Mouse (Mus musculus): ENCODE results near the gene Gp1bb. TPM values are rescaled to one million over a fixed set of nuclear protein-coding genes. Genes with fewer than 3 reads are reported as not detected.

Gene Gp1bb
- 0.38 and 0.55 TPM in 2 replicates for total RNA-seq (2015)
- total RNA-seq (2017) = 0.70 TPM in 1 of 2 replicates, not detected in the other

DNA sequence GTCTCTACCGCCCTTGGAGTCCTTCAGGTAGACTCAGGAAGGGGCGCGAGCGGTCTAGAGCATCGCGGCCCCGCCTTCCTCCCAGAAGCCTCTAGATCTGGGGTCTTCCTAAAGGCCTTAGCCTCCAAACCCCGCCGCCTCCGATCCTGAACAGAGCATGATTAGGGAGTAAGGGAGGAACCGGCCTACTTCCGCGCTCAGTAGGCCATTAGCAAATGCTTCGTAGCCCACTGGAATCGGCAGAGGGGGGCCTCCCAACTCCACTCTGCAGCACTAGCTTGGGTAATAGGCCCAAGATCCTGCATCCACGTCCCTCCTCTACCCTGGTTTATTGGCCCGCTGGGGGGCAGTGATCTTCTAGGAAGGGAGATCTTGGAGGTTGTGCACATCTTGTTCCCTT is at the start of gene Gp1bb:
Gene Gp1bb (minus strand): TSS at position 385 of the 400 bp plus-strand sequence.
- ATAC-seq (ENCODE audit: poor library complexity, severe bottlenecking) = no peak

DNA sequence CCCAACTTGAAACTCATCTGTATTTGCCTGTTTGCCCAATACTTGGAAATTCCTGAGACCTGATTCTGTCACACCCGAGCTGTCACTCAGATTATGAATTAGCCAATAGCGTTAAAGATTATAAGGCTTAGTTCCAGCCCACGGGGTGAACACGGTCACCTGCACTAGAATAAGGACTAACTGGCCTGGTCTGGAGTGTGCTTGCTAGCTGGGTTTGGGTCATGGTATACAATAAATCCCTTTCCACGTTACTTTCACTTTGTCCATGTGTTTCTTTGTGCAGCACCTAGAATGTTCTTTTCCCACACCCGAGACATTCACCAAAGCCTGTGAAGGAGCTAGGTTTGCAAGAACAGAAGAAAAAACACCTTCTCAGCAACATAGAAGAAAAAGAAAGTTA is 47.7 kb upstream of the Gp1bb start:
- no peak for ATAC-seq (ENCODE audit: poor library complexity, severe bottlenecking)

DNA sequence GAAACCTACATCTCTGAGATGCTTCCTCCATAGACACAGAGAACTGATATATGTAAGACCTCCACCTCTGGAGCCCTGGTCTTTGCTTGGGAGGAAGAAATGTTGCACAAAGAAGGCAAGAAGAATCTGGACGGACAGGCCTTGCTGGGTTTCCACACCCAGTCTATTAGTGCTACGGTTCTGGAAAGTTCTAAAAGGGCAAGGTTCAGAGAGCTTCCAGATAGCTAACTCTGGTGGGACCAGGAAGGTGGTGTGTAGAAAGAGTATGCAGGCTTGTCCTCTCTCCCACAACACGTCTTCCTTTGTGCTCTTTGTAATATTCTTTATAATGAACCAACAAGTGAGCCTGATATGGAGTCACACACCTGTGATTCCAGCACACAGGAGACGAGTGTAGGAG is 36.4 kb upstream of the Gp1bb start:
- no peak for ATAC-seq (ENCODE audit: poor library complexity, severe bottlenecking)

DNA sequence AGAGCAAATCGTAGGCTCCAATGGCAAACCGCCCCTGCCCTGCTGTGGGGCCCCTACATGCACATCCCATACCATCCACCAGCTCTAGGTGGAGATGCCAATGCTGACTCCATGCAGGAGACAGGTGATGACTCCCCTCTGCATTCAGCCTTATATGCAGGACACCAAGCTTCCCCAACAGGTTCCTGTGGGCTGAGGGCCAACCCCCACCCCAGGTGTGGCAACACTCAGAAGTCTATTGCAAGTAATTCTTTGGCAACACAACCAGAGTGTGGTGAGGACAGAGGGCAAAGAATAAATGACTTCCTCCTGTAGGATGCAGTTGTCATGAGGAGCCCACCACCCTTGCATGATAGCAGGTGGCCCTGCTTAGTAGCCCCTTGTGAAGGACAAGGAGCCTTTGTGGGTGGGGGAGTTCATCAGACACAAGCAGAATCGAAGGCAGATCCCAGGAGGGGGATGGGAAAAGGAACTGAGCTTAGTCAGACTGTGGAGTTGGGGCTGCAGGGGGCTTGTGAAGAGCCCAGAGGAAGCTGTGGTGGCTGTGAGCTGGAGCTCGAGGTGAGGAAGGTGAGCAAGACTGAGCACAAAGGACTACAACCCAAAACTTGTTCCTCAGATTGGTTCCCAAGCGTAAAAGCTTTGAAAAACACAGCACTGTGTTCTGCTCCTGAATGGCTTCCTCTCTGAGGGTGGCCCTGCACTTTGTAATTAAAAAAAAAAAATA is 33.3 kb upstream of the Gp1bb start:
- ATAC-seq (ENCODE audit: poor library complexity, severe bottlenecking) = peak; percentile 97

DNA sequence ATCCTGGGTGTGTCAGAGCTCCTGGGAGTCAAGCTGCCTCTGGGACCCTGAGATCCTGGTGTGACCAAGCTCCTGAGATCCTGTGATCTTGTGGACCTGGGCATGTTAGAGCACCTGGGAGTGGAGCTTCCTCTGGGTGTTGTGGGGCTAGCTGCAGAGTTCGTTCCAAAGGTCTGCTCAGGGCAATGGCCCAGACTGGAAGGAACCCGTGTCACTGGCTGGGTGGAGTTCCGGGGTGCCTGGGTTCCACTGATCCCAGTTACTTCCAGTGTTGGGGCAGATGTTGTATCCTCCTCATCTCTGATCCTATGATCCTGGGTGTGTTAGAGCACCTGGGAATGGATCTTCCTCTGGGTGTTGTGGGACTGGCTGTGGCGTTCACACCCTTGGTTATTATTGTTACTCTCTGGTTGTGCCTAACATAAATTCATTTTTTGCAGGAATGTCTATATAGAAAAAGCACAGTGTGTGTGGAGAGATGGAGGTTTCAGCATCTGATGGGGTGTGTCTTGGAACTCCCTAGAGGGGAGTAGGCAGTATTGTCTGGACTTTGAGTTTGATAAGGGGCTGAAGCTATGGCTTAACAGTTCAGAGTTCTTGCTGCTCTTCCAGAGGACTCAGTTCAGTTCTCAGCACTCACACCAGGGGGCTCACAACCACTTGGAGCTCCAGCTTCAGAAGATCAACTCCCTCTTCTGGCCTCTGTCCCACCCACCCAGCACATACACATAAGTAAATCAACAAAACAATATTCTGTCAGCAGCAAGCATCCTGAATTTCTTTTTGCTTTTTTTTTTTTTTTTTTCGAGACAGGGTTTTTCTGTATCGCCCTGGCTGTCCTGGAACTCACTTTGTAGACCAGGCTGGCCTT is 31.3 kb upstream of the Gp1bb start:
- no peak for ATAC-seq (ENCODE audit: poor library complexity, severe bottlenecking)

DNA sequence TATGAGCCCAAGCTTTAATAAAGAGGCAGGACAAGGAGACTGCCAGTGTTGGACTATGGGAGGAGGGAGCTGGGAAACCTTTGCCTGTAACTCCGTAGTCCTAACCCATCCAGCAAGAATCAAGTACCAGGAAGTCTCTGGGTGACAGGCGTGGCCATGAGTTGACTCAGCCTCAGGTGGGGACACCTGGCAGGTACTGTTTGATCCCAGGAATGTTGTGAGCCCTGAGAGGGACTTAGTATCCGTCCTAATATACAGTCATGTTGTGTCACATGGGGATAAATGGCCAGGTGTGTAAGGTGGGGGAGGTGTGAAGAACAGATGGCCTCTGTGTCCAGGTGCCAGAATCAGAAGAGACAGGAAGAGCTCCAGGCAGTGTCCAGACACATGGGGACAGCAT is 26.9 kb upstream of the Gp1bb start:
- no peak for ATAC-seq (ENCODE audit: poor library complexity, severe bottlenecking)

DNA sequence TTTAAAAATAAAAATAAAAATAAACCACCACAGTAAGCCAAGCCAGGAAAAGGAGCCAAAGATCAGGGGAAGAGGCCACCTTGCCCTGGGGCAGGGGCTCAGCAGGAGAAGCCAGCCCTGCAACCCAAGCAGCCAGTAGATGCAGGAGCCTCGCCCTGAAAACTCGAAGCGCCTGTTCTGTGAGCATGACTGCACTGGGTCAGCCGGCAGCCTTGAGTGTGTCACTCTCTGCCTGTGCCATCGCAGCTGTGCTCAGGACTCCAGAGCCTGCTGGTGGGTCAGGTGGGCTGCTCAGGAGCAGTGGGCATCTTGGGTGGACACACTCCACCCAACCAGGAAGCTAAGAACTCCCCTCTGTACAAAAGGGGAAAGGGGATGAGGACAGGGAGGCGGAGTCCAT is 23.1 kb upstream of the Gp1bb start:
- ATAC-seq (ENCODE audit: poor library complexity, severe bottlenecking) = no peak

DNA sequence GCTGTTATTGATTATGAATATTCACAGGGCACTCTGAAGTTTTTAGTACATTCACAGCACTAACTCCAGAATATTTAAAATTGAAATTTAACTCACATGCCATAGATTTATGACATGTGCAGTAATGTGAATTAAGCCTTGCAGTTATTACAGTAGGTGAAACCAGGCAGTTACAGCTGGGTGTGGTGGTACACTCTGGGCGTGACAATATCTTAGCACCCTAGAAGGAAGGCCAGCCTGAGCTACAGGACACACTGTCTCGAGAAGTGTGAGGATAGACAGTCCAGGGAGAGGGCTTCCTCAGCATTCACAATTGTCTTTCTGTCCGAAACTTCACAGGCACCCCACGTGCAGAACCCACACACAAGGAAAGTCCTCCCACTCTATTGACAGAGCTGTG is 22.3 kb upstream of the Gp1bb start:
- ATAC-seq (ENCODE audit: poor library complexity, severe bottlenecking) = no peak

DNA sequence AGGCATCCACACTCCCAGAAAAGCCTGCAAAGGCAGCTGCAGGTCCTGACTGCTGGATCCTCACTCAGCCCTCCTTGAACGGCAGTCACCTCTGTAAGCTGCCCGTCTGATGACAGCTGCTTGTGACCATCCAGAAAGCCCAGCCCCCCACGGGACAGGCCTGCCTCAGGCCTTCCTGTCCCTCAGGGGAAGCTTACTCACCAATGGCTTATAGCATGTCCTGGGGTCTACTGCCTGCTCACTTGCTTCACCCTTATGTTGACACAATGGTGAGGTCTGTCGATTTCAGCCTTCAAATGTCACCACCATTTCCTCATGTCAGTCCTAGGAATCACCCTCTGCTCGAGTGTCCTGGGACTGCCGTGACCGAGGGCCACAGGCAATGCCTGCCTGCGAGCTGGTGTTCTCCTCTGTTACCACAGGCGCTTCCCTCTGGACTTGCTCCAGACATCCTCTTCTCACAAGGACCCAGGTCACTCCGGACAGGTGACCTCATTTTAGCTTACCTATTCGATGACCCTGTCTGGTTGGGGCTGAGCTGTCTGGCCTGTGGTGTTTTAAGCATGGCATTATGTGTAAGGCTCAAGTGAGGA is 21.3 kb upstream of the Gp1bb start:
- peak; percentile 78 for ATAC-seq (ENCODE audit: poor library complexity, severe bottlenecking)

DNA sequence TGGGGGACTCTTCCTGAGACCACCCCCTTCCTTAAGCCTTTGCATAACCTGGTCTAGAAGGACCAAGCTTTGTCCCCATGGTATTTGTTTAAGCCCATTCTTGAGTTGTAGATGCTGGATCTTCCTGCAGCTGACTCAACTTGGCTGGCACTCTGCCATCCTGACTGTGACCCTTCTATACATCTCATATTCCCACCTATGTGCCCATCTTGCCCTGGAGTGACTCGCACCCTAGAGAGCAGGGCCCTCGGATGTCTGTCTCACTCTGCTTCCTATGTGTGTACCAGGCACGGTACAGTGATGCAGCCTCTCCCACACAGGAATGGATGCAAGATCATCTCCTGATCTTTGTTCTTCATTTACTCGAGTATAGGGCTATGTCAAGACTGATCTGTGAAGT is 20.7 kb upstream of the Gp1bb start:
- ATAC-seq (ENCODE audit: poor library complexity, severe bottlenecking) = peak; percentile 28; the same call in 1 of the 2 replicates

DNA sequence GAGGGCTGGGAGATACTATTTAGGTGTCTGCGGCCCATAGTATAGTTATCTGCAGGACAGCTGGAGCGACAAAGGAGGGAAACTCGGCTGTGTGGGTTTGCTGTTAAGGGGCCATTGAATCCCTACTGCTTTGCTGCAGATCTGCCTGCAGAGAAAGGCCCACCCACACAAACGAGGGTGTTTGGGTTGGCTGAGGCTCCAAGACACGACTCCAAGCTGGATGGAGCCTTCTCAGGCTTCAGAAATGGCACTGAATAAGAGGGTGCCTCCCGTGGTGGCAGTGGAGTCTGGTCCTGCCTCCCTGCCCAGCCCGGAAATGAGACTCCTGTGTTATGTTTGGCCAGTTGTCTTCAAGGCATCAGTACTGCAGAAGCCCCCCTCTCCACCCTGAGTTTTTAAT is 20.1 kb upstream of the Gp1bb start:
- no peak for ATAC-seq (ENCODE audit: poor library complexity, severe bottlenecking)

DNA sequence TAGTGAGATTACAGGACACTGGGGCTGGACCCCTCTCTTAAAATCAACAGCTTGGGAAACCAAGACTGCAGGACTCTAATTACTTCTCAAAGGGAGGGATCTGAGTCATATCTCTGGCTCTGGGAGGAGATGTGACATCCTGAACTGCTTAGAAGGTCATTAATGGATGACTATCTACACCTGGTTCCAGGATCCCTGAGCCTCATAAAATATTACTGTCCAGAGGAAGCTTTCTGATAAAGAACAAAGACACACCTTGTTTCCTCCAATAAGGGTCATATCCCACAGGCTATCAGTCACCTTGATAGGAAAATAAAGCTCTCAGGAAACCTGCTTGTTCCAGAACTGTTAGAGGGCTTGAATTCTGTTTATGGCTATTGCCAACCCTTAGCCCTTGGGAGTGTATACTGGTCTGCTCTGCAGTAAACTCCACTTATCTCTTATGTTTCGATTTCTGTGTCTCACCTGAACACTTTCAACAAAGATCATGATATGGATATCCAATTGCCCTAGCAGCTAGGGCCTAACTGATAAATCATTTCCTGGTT is 17.3 kb upstream of the Gp1bb start:
- no peak for ATAC-seq (ENCODE audit: poor library complexity, severe bottlenecking)

DNA sequence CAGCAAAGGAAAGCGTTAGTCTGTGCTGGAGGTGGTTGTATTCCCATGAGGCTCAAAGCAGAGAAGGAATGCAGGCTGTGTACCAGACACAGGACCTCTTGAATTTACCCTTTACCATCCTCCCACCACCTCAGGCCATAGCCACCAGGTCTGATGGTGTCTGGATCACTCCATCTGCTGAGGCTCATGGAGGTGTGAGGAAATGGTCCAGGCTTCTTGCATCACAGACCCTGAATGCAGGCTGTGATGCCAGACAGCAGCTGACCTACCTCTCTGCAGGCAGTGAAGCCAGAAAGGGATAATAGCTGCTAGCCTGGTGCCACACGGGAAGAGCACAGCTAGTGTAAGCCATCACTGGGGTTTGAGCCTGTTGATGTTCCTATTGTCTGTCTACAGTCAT is 16.2 kb upstream of the Gp1bb start:
- ATAC-seq (ENCODE audit: poor library complexity, severe bottlenecking) = no peak; the same call in 1 of the 2 replicates

DNA sequence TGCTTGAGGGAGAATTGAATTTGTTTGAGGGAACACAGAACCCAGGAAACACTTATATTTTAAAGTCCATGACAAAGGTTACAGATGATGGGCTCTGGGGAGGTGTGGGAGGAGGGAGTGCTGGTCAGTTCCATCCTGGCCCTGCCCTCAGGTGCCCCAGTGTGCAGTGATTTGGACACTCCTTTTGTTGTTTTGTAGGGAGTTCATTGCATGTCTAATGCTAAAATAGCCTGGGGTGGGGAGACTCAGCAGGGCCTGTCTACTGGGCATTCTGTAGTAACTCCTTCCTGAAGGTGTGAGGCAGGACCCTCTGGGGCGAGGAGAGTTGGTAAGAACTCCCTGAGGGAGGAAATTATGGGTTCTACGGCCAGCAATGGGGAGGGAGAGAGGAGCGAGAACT is 14.6 kb upstream of the Gp1bb start:
- no peak for ATAC-seq (ENCODE audit: poor library complexity, severe bottlenecking)

DNA sequence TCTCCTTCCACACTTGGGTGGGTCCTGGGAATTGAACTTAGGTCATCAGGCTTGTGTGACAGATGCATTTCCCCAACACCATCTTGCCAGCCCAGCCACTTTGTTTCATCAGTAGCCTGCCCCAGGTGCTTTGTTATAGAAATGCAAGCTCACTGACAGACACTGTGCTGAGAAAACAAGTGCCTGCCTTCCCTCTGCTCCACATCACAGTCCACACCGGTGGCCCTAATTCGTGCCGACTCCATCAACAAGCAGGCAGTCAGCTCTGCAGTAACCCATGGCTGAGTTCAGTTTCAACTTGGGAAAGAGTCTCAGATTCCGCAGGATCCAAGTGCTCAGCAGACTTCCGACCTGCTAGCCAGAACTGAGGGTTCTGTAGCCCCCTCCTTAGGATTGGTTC is 14.2 kb upstream of the Gp1bb start:
- no peak for ATAC-seq (ENCODE audit: poor library complexity, severe bottlenecking)

DNA sequence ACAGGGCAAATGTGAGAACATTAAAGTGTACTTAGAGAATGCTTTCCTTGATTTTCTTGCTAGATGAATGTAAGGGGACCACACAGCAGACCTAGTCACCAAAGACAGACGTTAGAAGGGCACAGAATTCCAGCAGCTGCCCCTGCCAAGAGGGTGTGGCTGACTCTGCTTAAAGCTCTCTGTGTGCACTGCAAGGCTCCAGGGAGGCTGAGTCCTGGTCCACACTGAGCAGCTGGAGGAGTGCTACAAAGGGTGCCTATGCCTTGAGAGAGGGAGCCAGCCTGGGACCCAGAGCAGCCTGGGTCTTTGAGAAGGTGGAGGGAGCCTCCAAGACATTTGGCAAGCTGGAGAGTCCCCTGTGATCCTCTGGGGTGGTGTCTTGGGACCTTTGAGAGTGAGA is 11.1 kb upstream of the Gp1bb start:
- ATAC-seq (ENCODE audit: poor library complexity, severe bottlenecking) = no peak

DNA sequence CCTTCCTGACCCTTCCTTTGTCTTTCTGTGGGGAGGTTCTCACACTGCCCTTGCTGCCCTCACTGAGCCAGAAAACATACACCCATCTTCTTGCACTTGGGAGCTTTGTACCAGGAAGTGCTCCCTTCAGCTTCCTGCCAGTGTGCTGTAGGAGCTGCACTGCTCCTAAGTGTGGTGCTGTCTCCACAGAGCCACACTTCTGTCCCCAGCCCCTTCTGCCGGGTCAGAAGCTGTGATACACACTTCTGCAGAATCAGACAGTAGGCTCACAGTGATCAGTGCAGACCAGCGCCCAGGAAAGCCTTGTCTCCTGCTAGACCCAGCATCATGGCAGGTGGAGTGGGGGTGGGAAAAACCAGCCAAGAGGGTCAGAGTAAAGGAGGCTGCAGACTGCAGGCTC is 10.6 kb upstream of the Gp1bb start:
- ATAC-seq (ENCODE audit: poor library complexity, severe bottlenecking) = no peak

DNA sequence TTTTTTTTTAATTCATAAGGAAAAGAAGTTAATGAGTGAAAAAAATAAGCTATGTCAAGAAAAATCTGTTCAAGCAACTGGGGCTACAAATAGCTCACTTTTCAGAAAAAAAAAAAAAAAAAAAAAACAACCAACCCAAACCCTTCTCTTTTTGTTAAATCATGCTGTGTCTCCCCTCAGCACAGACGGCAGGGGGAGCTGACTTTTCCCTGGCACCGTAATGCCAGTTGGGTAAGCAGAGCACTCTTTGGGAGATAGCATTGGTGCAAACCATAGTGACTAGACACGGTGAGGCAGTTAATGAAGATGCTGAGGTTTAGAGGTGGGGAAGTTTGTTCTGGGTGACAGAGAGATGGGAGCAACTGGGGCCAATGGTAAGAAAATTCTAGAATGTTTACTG is 9.9 kb upstream of the Gp1bb start:
- no peak for ATAC-seq (ENCODE audit: poor library complexity, severe bottlenecking)

DNA sequence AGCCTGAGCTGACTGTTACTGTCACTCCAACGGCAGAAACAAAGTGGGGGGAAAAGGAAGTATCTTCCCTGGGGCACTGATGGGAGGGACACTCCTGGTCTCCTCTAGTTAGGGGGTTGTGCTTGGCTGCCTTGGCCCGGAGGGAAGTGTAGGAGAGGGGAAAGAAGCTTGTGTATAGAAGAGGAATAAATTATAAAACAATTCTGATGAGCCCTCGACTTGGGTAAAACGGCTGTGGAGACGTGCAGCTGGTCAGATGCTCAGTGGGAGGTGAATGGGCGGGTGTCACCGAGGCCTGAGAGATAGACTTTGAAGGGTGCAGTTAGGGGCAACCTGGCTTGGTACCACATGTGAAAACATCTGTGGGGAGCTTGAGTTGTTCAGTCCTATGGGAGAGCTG is 8.9 kb upstream of the Gp1bb start:
- no peak for ATAC-seq (ENCODE audit: poor library complexity, severe bottlenecking)

DNA sequence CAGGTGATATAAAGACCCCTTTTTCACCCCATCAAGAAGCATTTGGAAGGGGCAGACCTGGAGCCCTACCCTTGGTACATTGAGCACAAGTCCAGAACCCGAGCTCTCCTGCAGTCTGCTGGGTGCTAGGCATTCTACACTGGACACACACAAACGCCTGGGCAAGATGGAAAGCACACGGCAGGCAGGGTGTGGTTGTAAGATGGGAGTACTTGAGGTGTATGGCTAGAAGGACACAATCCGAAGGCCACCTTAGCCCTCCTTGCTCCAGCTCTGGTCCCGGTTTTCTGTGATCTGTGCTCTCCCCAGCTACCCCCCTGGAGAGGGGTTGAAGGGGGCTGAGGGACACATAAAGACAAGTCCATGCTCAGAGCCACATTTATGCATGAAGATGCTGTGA is 8.1 kb upstream of the Gp1bb start:
- ATAC-seq (ENCODE audit: poor library complexity, severe bottlenecking) = no peak

DNA sequence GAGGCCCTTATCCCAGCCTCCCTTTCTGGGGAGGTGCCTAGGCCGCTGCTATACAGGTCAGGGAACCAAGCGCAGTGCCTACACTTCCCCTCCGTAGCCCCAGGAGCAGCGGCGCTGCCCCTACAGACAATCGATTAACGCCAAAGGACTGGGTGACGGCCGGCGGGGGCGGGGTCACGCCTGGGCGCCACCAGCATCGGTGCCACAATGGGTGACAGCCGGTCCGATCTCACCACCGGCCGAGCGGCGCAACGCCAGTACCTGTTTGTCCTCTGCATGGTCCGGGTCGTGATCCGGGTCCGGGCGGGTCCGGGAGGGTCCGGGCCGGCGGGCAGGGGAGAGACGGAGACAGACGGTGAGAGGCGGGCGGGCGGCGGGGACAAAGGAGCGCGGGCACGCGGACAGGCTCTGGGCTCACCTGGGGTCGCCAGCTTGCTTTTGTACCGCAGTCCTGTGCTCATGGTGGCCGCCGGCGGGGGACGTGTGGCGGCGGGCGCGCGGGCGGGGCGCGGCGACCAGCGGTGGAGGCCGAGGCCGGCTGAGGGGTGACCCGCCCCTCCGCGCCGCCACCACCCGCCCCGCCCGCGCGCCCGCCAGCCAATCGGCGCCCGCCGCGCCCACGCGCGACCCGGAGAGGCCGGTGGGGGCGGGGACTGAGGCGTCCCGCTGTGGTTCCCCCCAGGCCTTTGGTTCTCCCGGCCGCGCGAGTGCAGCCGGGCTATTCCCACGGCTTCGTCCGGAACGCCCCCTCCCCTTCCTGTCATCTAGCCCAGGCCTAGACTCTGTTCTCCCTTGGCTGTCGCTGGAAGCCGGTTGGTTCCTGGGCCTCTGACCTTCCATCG is 7.4 kb upstream of the Gp1bb start, which contains the start of gene Sept5:
Gene Sept5 (minus strand): TSS at position 565 of the 842 bp plus-strand sequence.
- peak; percentile 39 for ATAC-seq (ENCODE audit: poor library complexity, severe bottlenecking)

Data from megakaryocyte, adult 5-6 weeks (primary cell).